Mouse (Mus musculus) brain, embryonic 14.5 days (tissue): Measurements from ENCODE around the gene 3110001I22Rik.

Experiments
- CTCF ChIP-seq: fragments of 200-500 bp; IDR thresholded peaks from 2 replicates; pipeline ENCODE4 v1.5.1; 2012; ENCODE audit warnings: inconsistent platforms, mild to moderate bottlenecking, moderate library complexity, borderline replicate concordance; ENCODE audit not compliant: insufficient read depth, insufficient read length; ENCODE audit errors: extremely low read depth
- POLR2A ChIP-seq: fragments of 200-500 bp; IDR thresholded peaks from 2 replicates; pipeline ENCODE4 v1.6.1; 2012; ENCODE audit warnings: mild to moderate bottlenecking, inconsistent platforms, borderline replicate concordance; ENCODE audit not compliant: poor library complexity, insufficient read depth, insufficient read length, severe bottlenecking; ENCODE audit errors: extremely low read depth

GRCm38 (mm10) chr16:13702184-13702583 lies 30.5 kb downstream of the 3110001I22Rik start:
- no peak for TF ChIP-seq CTCF
- no peak for TF ChIP-seq POLR2A
